Mouse (Mus musculus) kidney, postnatal 0 days (tissue): ENCODE measurements around the gene Thap12. TPM values are rescaled to one million over a fixed set of nuclear protein-coding genes. Genes with fewer than 3 reads are reported as not detected.

ENCODE experiments used
- ATAC-seq: fragments of 200-750 bp; cut with Nextera tagmentation; replicated peaks from 2 replicates; pipeline ENCODE4 v1.8.0; 2017; ENCODE audit warnings: low read depth, moderate number of reproducible peaks, moderate TSS enrichment, moderate library complexity; ENCODE audit not compliant: low FRiP score
- DNase-seq: peaks from one replicate; pipeline ENCODE4 v3.0.0-alpha.2; 2016; ENCODE audit warnings: low spot score
- H3K27ac ChIP-seq: fragments of 300-500 bp; sonication (generic); 2 replicates; pipeline ENCODE4 v1.5.1; 2014; ENCODE audit warnings: mild to moderate bottlenecking
- H3K27me3 ChIP-seq: fragments of 300-500 bp; sonication (generic); 2 replicates; pipeline ENCODE4 v1.6.1; 2014; ENCODE audit warnings: low read length, mixed read lengths; ENCODE audit not compliant: insufficient read depth
- H3K36me3 ChIP-seq: fragments of 300-500 bp; sonication (generic); 2 replicates; pipeline ENCODE4 v1.6.1; 2014; ENCODE audit warnings: low read length, mixed read lengths; ENCODE audit not compliant: insufficient read depth
- H3K4me1 ChIP-seq: fragments of 300-500 bp; sonication (generic); replicated peaks from 2 replicates; pipeline ENCODE4 v1.6.1; 2014; ENCODE audit warnings: antibody characterized with exemption, low read length, mixed read lengths; ENCODE audit not compliant: insufficient read depth
- H3K4me2 ChIP-seq: fragments of 300-500 bp; sonication (generic); 2 replicates; pipeline ENCODE4 v1.6.1; 2014; ENCODE audit warnings: mild to moderate bottlenecking, low read length, moderate library complexity, mixed read lengths
- H3K4me3 ChIP-seq: fragments of 300-500 bp; sonication (generic); replicated peaks from 2 replicates; pipeline ENCODE4 v1.5.1; 2014; ENCODE audit warnings: low read depth, low read length
- H3K9ac ChIP-seq: fragments of 300-500 bp; sonication (generic); 2 replicates; pipeline ENCODE4 v1.6.1; 2014; ENCODE audit warnings: low read depth, low read length
- H3K9me3 ChIP-seq: fragments of 300-500 bp; sonication (generic); replicated peaks from 2 replicates; pipeline ENCODE4 v1.6.1; 2016; ENCODE audit warnings: low read length, inconsistent platforms, mixed read lengths
- CTCF ChIP-seq: IDR thresholded peaks from 2 replicates; pipeline ENCODE4 v1.5.1; 2016; ENCODE audit warnings: antibody characterized with exemption, low read depth, mild to moderate bottlenecking, moderate library complexity
- WGBS: fragments of 180-500 bp; shearing (Covaris S2); extraction: QIAGEN DNeasy Blood & Tissue Kit; methylation state at CpG from one replicate; pipeline ENCODE4 v1.1.7; 2014; 5-methylcytosine and 5-hydroxymethylcytosine counted together
- polyA plus RNA-seq: library from polyadenylated mRNA; unstranded; fragments of >200 nt; fragmentation: Nextera tagmentation; extraction: Ambion mirVana; gene quantifications from 2 replicates; pipeline ENCODE4 v1.2.1, GENCODE M21; 2015

The Thap12 gene
- polyA plus RNA-seq, 1 experiment from 2014 or later, result 45.5 TPM

DNA sequence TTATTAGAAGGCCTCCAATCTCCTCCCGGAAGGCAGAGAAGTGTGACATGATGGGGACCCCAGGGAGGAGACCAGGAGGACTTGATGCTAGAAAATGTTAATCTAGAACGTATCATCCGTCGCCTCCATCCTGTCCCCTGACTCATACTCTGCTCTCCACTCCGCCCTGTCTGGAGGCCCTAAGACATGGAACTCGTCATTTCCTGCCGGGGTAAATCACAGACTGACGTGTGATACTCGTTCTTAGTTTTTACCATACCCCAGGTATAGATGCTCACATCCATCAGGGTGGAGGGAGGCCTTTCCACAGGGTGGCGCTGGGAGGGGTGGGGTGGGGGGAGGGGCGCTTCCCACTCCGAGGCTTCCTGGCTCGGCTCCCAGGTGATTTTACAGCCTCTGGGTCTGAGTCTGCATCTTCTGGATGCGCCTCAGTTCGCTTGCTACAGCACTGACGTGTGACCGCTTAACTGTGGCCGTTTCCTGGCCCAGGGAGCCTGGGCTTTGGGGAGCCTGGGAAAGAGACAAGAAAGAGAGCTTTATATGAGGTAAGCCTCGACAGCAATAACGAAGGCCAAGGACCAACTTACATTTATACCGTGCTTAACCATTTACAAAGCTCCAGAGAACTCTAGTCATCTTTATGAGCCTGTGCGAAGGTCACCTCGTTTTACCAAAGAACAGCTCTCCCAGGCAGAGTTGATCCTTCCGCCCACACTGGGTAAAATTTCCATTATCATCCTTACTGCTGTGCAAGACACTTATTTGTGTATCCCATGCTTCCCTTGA is 9.9 kb upstream of the Thap12 start:
- Histone ChIP-seq H3K36me3 (no peaks in the 10 kb centered on the region), H3K9ac (no peak overlapping the region), H3K27ac (peak overlapping the region; percentile 78), H3K4me2 (peak overlapping the region; percentile 37), H3K9me3 (no peaks in the 10 kb centered on the region), H3K27me3 (no peaks in the 10 kb centered on the region), H3K4me3 (no peak overlapping the region), H3K4me1 (no peaks in the 10 kb centered on the region; the same call in none of the 2 replicates)
- TF ChIP-seq CTCF, result peak; percentile 31; the same call in 1 of the 2 replicates
- WGBS, result 15% methylated on average over 24 of the region's 24 CpGs
- DNase-seq, result peak; percentile 49
- peak; percentile 72 for ATAC-seq

DNA sequence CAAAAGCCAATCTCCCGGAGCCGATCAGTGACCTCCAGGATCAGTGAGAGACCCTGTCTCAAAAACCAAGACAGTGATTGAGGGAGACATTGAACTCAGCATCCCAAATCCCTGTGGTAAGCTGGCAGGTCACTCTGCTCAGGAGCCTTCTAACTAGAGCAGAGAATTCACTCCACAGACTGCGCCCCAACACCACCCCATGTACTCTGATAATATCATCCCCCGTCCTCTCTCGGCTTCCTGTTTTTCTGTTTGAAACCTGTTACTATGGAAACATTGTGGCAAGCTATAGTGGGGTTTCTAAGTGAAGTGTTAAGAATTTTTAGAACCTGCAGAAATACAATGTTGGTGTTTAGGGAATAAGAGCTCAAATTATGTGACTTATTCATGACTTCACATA is 8.9 kb upstream of the Thap12 start:
- WGBS, result 60% methylated on average over 5 of the region's 5 CpGs
- ATAC-seq (no peak), DNase-seq (peak; percentile 68)
- Histone ChIP-seq H3K27me3 (no peaks in the 10 kb centered on the region), H3K4me1 (no peaks in the 10 kb centered on the region; the same call in none of the 2 replicates), H3K9me3 (no peaks in the 10 kb centered on the region), H3K36me3 (no peaks in the 10 kb centered on the region), H3K4me3 (no peak overlapping the region), H3K27ac (peak overlapping the region; percentile 37; the same call in 1 of the 2 replicates), H3K9ac (no peak overlapping the region), H3K4me2 (no peak overlapping the region)
- TF ChIP-seq CTCF, result no peak

DNA sequence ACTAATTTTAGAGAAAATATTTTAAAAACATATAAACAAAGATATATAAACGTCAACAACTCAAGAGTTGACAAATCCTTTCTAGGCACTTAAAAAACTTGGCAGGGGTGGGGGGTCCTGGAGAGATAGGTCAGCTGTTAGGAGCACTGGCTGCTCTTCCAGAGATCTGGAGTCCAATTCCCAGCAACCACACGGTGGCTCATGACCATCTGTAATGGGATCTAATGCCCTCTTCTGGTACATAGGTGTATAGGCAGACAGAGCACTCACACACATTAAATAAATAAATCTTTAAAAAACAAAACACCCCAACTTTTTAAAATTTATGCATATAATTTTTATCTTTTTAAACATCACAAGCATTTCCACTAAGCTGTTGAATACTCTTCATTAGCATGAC is 5.4 kb upstream of the Thap12 start:
- no peak overlapping the region for H3K27ac ChIP-seq
- 15% methylated on average over 2 of the region's 2 CpGs for WGBS

DNA sequence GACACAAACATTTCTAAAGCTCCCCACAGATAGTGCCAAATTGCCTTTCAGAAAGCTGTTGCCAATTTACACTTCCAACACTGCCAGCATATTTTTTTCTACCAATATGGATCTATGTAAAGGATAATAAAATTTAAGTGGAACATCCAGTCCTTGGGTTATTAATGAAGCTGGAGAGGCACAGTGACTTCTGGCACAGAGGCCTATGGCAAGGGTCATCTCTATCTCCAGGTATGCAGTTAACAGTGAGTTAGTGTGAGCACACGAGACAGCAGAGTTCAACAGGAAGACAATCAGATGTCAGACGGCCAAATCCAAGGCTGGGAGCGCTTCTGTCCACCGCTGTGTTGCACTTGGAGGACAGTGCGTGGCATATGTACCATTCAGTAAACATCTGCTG is 4.9 kb upstream of the Thap12 start:
- no peak for ATAC-seq
- 76% methylated on average over 5 of the region's 5 CpGs for WGBS

More for the DNA sequence above, 5.4 kb upstream of the Thap12 start:
- no peak overlapping the region for H3K4me3 ChIP-seq
- no peaks in the 10 kb centered on the region; the same call in none of the 2 replicates for H3K4me1 ChIP-seq
- DNase-seq, result peak; percentile 69
- no peak overlapping the region for H3K4me2 ChIP-seq
- peak; percentile 74 for TF ChIP-seq CTCF
- no peaks in the 10 kb centered on the region for H3K9me3 ChIP-seq
- no peaks in the 10 kb centered on the region for H3K27me3 ChIP-seq
- no peak overlapping the region for H3K9ac ChIP-seq
- H3K36me3 ChIP-seq, result no peaks in the 10 kb centered on the region
- ATAC-seq, result no peak

DNA sequence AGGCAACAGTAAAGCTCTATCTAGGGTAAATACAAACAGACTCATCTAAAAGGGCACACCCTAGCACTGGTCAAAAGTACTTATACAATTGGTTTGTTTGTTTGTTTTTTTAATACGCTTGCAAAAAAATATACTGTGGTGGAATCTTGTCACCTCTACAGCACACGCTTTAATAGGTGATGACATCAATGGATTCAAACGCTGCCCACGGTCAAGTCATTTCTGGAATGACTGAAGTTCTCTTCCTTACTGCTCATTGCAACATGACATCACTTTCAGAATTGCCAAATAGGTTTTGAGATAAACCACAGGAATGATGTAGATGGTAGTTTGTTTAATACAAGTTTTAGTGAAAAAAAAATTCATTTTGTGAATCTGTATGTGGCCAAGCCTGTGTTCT is 4.3 kb upstream of the Thap12 start:
- Histone ChIP-seq H3K27me3 (no peaks in the 10 kb centered on the region), H3K4me1 (no peaks in the 10 kb centered on the region; the same call in 1 of the 2 replicates), H3K4me3 (no peak overlapping the region), H3K9ac (no peak overlapping the region), H3K27ac (no peak overlapping the region), H3K4me2 (no peak overlapping the region), H3K36me3 (no peaks in the 10 kb centered on the region), H3K9me3 (no peaks in the 10 kb centered on the region)
- WGBS, result 95% methylated on average over 4 of the region's 4 CpGs
- DNase-seq (no peak), ATAC-seq (no peak)
- no peak for TF ChIP-seq CTCF

More for the DNA sequence above, 4.9 kb upstream of the Thap12 start:
- H3K4me2 ChIP-seq, result no peak overlapping the region
- TF ChIP-seq CTCF, result no peak
- H3K4me3 ChIP-seq, result no peak overlapping the region
- H3K9me3 ChIP-seq, result no peaks in the 10 kb centered on the region
- no peaks in the 10 kb centered on the region for H3K27me3 ChIP-seq
- DNase-seq, result no peak
- H3K27ac ChIP-seq, result no peak overlapping the region
- no peak overlapping the region for H3K9ac ChIP-seq
- H3K4me1 ChIP-seq, result no peaks in the 10 kb centered on the region; the same call in none of the 2 replicates
- no peaks in the 10 kb centered on the region for H3K36me3 ChIP-seq

DNA sequence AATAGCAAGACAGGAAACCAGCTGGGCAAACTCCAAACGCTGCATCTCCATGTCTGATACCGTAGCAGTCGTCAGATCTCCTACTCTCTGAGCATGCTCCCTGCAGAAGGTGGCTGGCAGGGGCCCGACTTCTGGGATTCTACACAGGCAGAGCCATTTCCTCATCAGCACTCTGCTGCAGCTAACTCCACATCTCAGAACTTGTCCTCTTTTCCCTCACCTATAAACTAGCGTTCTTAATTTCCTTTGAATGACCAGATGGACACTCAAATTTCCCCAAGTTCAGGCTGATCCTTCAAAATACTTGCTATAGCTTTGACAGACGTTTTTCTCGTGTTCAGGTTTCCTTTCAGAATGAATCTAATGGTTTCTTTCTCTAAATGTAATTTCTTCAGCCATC is 1.1 kb upstream of the Thap12 start:
- no peak for DNase-seq
- Histone ChIP-seq H3K4me2 (peak overlapping the region; percentile 56), H3K4me1 (peaks cover 11% of the 10 kb centered on the region; the same call in 1 of the 2 replicates), H3K9ac (peak overlapping the region; percentile 53), H3K36me3 (no peaks in the 10 kb centered on the region), H3K27me3 (no peaks in the 10 kb centered on the region), H3K4me3 (peak overlapping the region; percentile 92), H3K9me3 (no peaks in the 10 kb centered on the region), H3K27ac (peak overlapping the region; percentile 83)
- WGBS, result 35% methylated on average over 7 of the region's 7 CpGs
- TF ChIP-seq CTCF, result no peak
- ATAC-seq, result no peak
